Mouse (Mus musculus) splenic B cell, adult 2 months (primary cell): Measurements from ENCODE around the gene Coro1a.
"Not testable (repeated sequence)": the region's sequence is repeated elsewhere in the genome, so short reads cannot be mapped to it uniquely, and the experiment has no call there.

Experiments used
- DNase-seq: peaks from one replicate; pipeline ENCODE4 v3.0.0-alpha.2; 2011; ENCODE audit warnings: low read depth, low spot score
- H3K27me3 ChIP-seq: 2 replicates; pipeline ENCODE4 v1.6.1; 2012; ENCODE audit warnings: mild to moderate bottlenecking, low read length, moderate library complexity, mixed read lengths; ENCODE audit not compliant: control insufficient read depth, poor library complexity, insufficient read depth, severe bottlenecking
- H3K36me3 ChIP-seq: 2 replicates; pipeline ENCODE4 v1.6.1; 2012; ENCODE audit warnings: mild to moderate bottlenecking, low read length, moderate library complexity, mixed read lengths; ENCODE audit not compliant: control insufficient read depth, poor library complexity, insufficient read depth, severe bottlenecking

Gene Coro1a

GRCm38 (mm10) chr7:126707442-126708174, at the start of gene Coro1a:
Coro1a (minus strand) TSS chr7:126707787.
- H3K36me3 ChIP-seq: no peaks in the 10 kb centered on the region
- DNase-seq: peak; percentile 83

GRCm38 (mm10) chr7:126754866-126755265, 47.3 kb upstream of the Coro1a start:
- H3K27me3 ChIP-seq: no peaks in the 10 kb centered on the region
- DNase-seq: peak; percentile 74
- no peaks in the 10 kb centered on the region for H3K36me3 ChIP-seq

More at GRCm38 (mm10) chr7:126707442-126708174, at the start of gene Coro1a:
- H3K27me3 ChIP-seq: no peaks in the 10 kb centered on the region

GRCm38 (mm10) chr7:126749582-126750343, 42.2 kb upstream of the Coro1a start:
- no peaks in the 10 kb centered on the region for H3K36me3 ChIP-seq
- no peaks in the 10 kb centered on the region for H3K27me3 ChIP-seq
- no peak for DNase-seq

- no peaks in the 10 kb centered on the region for H3K27me3 ChIP-seq
- H3K36me3 ChIP-seq: no peaks in the 10 kb centered on the region
- DNase-seq: no peak
These were observed 41.2 kb upstream of the Coro1a start for GRCm38 (mm10) chr7:126748824-126749223.

DNA sequence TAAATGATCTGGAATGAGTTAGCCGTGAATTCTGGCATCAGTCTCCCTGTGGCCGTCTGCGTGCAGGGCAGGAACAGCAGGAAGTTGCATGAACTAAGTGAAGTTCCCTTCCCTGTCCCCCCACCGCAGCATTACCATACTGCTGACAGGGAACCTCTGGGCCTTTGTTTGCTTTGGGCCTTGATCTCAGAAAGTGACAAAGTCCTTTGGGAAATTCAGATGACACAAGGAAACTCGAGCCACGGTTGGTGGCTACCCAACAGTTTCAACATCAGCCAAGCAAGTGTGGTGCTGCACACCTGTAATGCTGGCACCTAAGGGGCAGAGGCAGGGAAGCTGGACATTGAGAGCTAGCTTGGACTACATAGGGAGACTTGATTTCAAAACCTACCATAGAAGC, 39.2 kb upstream of the Coro1a start:
- no peaks in the 10 kb centered on the region for H3K36me3 ChIP-seq
- H3K27me3 ChIP-seq: no peaks in the 10 kb centered on the region
- DNase-seq: peak; percentile 29

DNA sequence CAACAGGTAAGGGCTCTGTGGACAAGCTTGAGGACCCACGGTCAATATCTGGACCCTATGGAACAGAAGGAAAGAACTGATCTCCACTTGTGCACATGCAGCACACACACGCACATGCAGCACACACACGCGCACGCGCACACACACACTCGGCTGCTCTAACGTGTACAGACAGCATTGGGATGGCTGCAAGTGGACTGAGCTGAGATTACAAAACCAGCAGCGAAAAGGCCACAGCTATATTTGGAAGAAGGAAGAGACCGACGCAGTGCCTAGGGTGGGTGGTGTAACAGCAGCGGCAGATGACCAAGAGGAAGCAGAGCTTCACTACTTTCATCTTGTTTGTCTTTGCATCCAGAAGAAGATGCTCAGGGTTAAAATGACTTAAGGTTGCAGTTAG, 38.5 kb upstream of the Coro1a start:
- Histone ChIP-seq H3K27me3 (no peaks in the 10 kb centered on the region), H3K36me3 (no peaks in the 10 kb centered on the region)
- DNase-seq: peak; percentile 32

DNA sequence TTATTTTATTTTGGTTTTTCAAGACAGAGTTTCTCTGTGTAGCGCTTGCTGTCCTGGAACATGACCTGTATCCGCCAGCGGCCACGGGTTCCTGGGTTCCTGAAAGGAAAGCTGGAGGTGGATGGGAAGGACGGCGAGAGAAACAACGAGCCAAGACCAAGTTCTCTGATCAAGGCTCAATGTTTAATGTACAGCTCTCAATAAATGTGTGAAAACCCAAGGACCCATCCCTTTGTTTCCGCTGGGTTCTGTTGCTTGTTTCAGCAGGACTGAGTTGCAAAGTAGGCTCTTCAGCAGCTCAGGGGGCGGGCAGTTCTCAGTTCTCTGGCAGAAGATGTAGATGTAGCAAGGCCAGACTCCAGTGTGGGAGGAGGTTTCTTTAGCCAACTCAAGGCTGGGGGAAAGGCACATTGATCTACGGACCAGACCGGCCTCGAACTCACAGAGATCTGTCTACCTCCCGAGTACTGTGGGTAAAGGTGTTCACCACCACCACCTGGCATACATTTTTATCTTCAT, 34.4 kb upstream of the Coro1a start:
- H3K27me3 ChIP-seq: no peaks in the 10 kb centered on the region
- no peaks in the 10 kb centered on the region for H3K36me3 ChIP-seq

GRCm38 (mm10) chr7:126741452-126741851, 33.9 kb upstream of the Coro1a start:
- H3K27me3 ChIP-seq: no peaks in the 10 kb centered on the region
- H3K36me3 ChIP-seq: no peaks in the 10 kb centered on the region
- DNase-seq: no peak

More for the DNA sequence above, 34.4 kb upstream of the Coro1a start:
- DNase-seq: no peak

GRCm38 (mm10) chr7:126740977-126741376, 33.4 kb upstream of the Coro1a start:
- Histone ChIP-seq H3K27me3 (no peaks in the 10 kb centered on the region), H3K36me3 (no peaks in the 10 kb centered on the region)
- no peak for DNase-seq

DNA sequence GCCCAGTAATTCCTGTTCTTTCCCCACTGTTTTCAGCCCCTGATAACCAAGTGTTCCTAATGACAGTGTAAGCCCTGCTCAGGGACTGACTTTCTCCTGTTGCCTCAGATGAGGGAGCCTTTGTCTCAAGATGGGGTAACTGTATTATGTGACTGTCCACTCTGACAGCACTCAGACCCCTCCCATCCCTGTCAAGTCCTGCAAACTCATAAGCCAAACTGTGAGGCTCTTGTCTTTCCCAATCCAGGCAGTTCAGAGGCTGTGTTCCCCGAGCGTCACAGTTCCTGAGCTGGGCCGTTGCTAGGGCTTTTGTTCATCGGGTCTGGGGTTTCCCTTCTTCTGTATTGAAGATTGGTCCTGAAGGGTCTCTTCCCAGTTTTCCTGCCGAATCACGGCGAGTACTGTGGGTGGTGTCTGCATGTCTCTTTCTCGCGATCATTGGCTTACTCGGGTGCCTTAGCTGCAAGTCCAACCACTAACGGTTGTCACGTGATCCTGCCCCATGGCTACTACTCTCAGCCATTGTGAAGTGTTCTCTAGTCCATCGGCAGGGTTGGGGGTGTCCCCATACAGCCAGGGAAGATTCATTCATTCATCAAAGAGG, 32.6 kb upstream of the Coro1a start:
- DNase-seq: no peak
- Histone ChIP-seq H3K36me3 (no peaks in the 10 kb centered on the region), H3K27me3 (no peaks in the 10 kb centered on the region)

DNA sequence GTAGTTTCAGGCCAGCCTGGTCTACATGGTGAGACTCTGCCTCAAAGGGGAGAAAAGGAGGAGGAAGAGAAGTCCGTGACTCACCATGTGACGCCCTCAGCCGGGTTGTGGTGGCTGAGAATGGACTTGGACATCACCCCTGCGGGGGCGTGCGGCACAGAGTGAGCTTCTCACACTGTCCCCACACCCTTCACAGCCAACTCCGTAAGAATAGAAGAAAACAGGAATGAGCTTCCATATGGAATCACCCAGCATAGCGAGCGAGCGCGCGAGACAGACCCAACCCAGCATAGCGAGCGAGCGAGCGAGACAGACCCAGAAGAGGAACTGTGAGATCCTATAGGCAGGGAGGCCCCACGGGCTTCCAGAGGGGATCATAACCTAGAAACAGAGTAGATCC, 32.0 kb upstream of the Coro1a start:
- H3K27me3 ChIP-seq: no peaks in the 10 kb centered on the region
- no peak for DNase-seq
- H3K36me3 ChIP-seq: no peaks in the 10 kb centered on the region

GRCm38 (mm10) chr7:126736122-126736521, 28.5 kb upstream of the Coro1a start:
- no peaks in the 10 kb centered on the region for H3K27me3 ChIP-seq
- DNase-seq: no peak
- no peaks in the 10 kb centered on the region for H3K36me3 ChIP-seq

DNA sequence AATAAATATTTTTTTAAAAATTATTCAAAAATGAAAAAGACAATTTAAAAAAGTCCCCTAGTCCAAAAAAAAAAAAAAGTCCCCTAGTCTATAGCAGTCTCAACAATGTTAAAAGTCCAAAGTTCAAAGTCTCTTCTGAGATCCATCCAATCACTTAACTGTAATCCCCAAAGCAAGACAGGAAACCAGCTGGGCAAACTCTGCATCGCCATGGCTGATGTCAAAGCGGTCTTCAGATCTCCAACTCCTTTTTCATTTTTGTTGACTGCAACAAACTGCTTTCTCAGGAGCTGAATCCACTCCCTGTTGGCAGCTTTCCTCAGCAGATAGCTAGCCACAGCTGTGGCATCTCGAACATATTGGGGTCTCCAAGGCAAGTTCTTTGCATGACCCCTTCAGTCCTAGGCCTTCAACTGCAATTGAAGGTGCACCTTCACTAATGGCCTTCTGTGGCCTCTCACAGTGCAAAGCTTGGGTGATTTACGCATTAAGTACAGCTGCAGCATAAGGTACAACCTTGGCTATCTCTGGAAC, 22.7 kb upstream of the Coro1a start:
- H3K27me3 ChIP-seq, H3K36me3 ChIP-seq, DNase-seq: not testable (repeated sequence)

- Histone ChIP-seq H3K27me3 (no peaks in the 10 kb centered on the region), H3K36me3 (no peaks in the 10 kb centered on the region)
- DNase-seq: no peak
These were observed 18.1 kb upstream of the Coro1a start for GRCm38 (mm10) chr7:126725667-126726066.

GRCm38 (mm10) chr7:126725077-126725476, 17.5 kb upstream of the Coro1a start:
- H3K27me3 ChIP-seq: no peaks in the 10 kb centered on the region
- DNase-seq: peak; percentile 15
- no peaks in the 10 kb centered on the region for H3K36me3 ChIP-seq
